Mouse (Mus musculus): ENCODE results near the gene Dst. TPM values are rescaled to one million over a fixed set of nuclear protein-coding genes. Genes with fewer than 3 reads are reported as not detected.

The Dst gene
- polyA plus RNA-seq (2015; fragmentation: Nextera tagmentation; extraction: Ambion mirVana): 5.9 and 6.9 TPM in 2 replicates

- WGBS (ENCODE audit: insufficient replicate concordance): 4% methylated on average over 34 of the region's 44 CpGs
- ATAC-seq (ENCODE audit: insufficient read depth): no peak
- Histone ChIP-seq H3K4me3 (replicated peaks) (peak within 1 kb of the TSS; percentile 56), H3K9me3 (replicated peaks) (no peaks in the 10 kb centered on the region), H3K4me1 (replicated peaks) (peaks cover 3% of the 10 kb centered on the region; the same call in 1 of the 2 replicates), H3K27ac (replicated peaks) (no peak within 1 kb of the TSS), H3K4me2 (peak within 1 kb of the TSS; percentile 69), H3K36me3 (replicated peaks) (no peaks in the 10 kb centered on the region), H3K9ac (no peak within 1 kb of the TSS; the same call in 1 of the 2 replicates), H3K27me3 (peaks cover 77% of the 10 kb centered on the region)
Observed at GRCm38 (mm10) chr1:33908191-33908962, at the start of gene Dst. Gene Dst (plus strand): TSS chr1:33908225.

GRCm38 (mm10) chr1:33869031-33869430, 39.0 kb upstream of the Dst start:
- H3K4me2 ChIP-seq: no peak overlapping the region
- no peak overlapping the region for H3K27ac ChIP-seq (replicated peaks)
- no peaks in the 10 kb centered on the region for H3K9me3 ChIP-seq (replicated peaks)
- H3K4me3 ChIP-seq (replicated peaks): no peak overlapping the region
- ATAC-seq (ENCODE audit: insufficient read depth): no peak
- H3K27me3 ChIP-seq: no peaks in the 10 kb centered on the region
- H3K9ac ChIP-seq: no peak overlapping the region
- no peaks in the 10 kb centered on the region for H3K36me3 ChIP-seq (replicated peaks)
- H3K4me1 ChIP-seq (replicated peaks): no peaks in the 10 kb centered on the region
- WGBS (ENCODE audit: insufficient replicate concordance): 65% methylated on average over 2 of the region's 2 CpGs

- Histone ChIP-seq H3K4me1 (replicated peaks) (no peaks in the 10 kb centered on the region), H3K4me2 (no peak overlapping the region), H3K27me3 (no peaks in the 10 kb centered on the region), H3K36me3 (replicated peaks) (no peaks in the 10 kb centered on the region), H3K9ac (no peak overlapping the region), H3K9me3 (replicated peaks) (no peaks in the 10 kb centered on the region), H3K27ac (replicated peaks) (no peak overlapping the region), H3K4me3 (replicated peaks) (no peak overlapping the region)
- ATAC-seq (ENCODE audit: insufficient read depth): no peak
- WGBS (ENCODE audit: insufficient replicate concordance): 50% methylated on average over 3 of the region's 3 CpGs
Observed at GRCm38 (mm10) chr1:33869437-33869836, 38.6 kb upstream of the Dst start.

GRCm38 (mm10) chr1:33873561-33873960, 34.5 kb upstream of the Dst start:
- Histone ChIP-seq H3K4me2 (no peak overlapping the region), H3K36me3 (replicated peaks) (no peaks in the 10 kb centered on the region), H3K4me3 (replicated peaks) (no peak overlapping the region), H3K4me1 (replicated peaks) (no peaks in the 10 kb centered on the region), H3K27ac (replicated peaks) (no peak overlapping the region), H3K27me3 (no peaks in the 10 kb centered on the region), H3K9me3 (replicated peaks) (no peaks in the 10 kb centered on the region), H3K9ac (no peak overlapping the region)
- WGBS (ENCODE audit: insufficient replicate concordance): 75% methylated on average over 5 of the region's 5 CpGs
- no peak for ATAC-seq (ENCODE audit: insufficient read depth)

GRCm38 (mm10) chr1:33875691-33876090, 32.3 kb upstream of the Dst start:
- H3K4me3 ChIP-seq (replicated peaks): no peak overlapping the region
- no peak overlapping the region for H3K9ac ChIP-seq
- H3K27me3 ChIP-seq: no peaks in the 10 kb centered on the region
- H3K4me1 ChIP-seq (replicated peaks): no peaks in the 10 kb centered on the region
- H3K9me3 ChIP-seq (replicated peaks): no peaks in the 10 kb centered on the region
- ATAC-seq (ENCODE audit: insufficient read depth): no peak
- no peaks in the 10 kb centered on the region for H3K36me3 ChIP-seq (replicated peaks)
- WGBS (ENCODE audit: insufficient replicate concordance): 42% methylated on average over 6 of the region's 6 CpGs
- no peak overlapping the region for H3K4me2 ChIP-seq
- H3K27ac ChIP-seq (replicated peaks): no peak overlapping the region

- Histone ChIP-seq H3K4me2 (no peak overlapping the region), H3K36me3 (replicated peaks) (no peaks in the 10 kb centered on the region), H3K27me3 (no peaks in the 10 kb centered on the region), H3K4me3 (replicated peaks) (no peak overlapping the region), H3K4me1 (replicated peaks) (no peaks in the 10 kb centered on the region), H3K9ac (no peak overlapping the region), H3K9me3 (replicated peaks) (no peaks in the 10 kb centered on the region), H3K27ac (replicated peaks) (no peak overlapping the region)
- no peak for ATAC-seq (ENCODE audit: insufficient read depth)
- WGBS (ENCODE audit: insufficient replicate concordance): 59% methylated on average over 3 of the region's 3 CpGs
Observed at GRCm38 (mm10) chr1:33876416-33876815, 31.6 kb upstream of the Dst start.

GRCm38 (mm10) chr1:33878170-33878569, 29.9 kb upstream of the Dst start:
- H3K27ac ChIP-seq (replicated peaks): no peak overlapping the region
- ATAC-seq (ENCODE audit: insufficient read depth): no peak
- no peak overlapping the region for H3K4me2 ChIP-seq
- no peak overlapping the region for H3K4me3 ChIP-seq (replicated peaks)
- H3K27me3 ChIP-seq: no peaks in the 10 kb centered on the region
- no peaks in the 10 kb centered on the region for H3K4me1 ChIP-seq (replicated peaks)
- H3K9ac ChIP-seq: no peak overlapping the region
- 63% methylated on average over 7 of the region's 7 CpGs for WGBS (ENCODE audit: insufficient replicate concordance)
- H3K9me3 ChIP-seq (replicated peaks): no peaks in the 10 kb centered on the region
- H3K36me3 ChIP-seq (replicated peaks): no peaks in the 10 kb centered on the region

GRCm38 (mm10) chr1:33883102-33883839, 24.8 kb upstream of the Dst start:
- Histone ChIP-seq H3K27ac (replicated peaks) (no peak overlapping the region), H3K9ac (no peak overlapping the region), H3K36me3 (replicated peaks) (no peaks in the 10 kb centered on the region), H3K4me2 (peak overlapping the region; percentile 16), H3K9me3 (replicated peaks) (no peaks in the 10 kb centered on the region), H3K4me3 (replicated peaks) (0 out of 2 replicates have a peak overlapping the region, but pooled peaks have one; percentile 2), H3K4me1 (replicated peaks) (no peaks in the 10 kb centered on the region), H3K27me3 (no peaks in the 10 kb centered on the region)
- 7% methylated on average over 18 of the region's 18 CpGs for WGBS (ENCODE audit: insufficient replicate concordance)
- ATAC-seq (ENCODE audit: insufficient read depth): no peak

- Histone ChIP-seq H3K9ac (no peak overlapping the region), H3K4me1 (replicated peaks) (no peaks in the 10 kb centered on the region), H3K36me3 (replicated peaks) (no peaks in the 10 kb centered on the region), H3K9me3 (replicated peaks) (no peaks in the 10 kb centered on the region), H3K4me3 (replicated peaks) (no peak overlapping the region), H3K4me2 (no peak overlapping the region), H3K27me3 (no peaks in the 10 kb centered on the region), H3K27ac (replicated peaks) (no peak overlapping the region)
- ATAC-seq (ENCODE audit: insufficient read depth): no peak
- WGBS (ENCODE audit: insufficient replicate concordance): 53% methylated on average over 10 of the region's 10 CpGs
Observed at GRCm38 (mm10) chr1:33892784-33893183, 15.2 kb upstream of the Dst start.

GRCm38 (mm10) chr1:33896116-33896515, 11.9 kb upstream of the Dst start:
- Histone ChIP-seq H3K27ac (replicated peaks) (no peak overlapping the region), H3K4me2 (no peak overlapping the region), H3K36me3 (replicated peaks) (no peaks in the 10 kb centered on the region), H3K9me3 (replicated peaks) (no peaks in the 10 kb centered on the region), H3K9ac (no peak overlapping the region), H3K4me3 (replicated peaks) (no peak overlapping the region), H3K4me1 (replicated peaks) (no peaks in the 10 kb centered on the region), H3K27me3 (peaks cover under 1% of the 10 kb centered on the region; the same call in 1 of the 2 replicates)
- no peak for ATAC-seq (ENCODE audit: insufficient read depth)
- 53% methylated on average over 6 of the region's 6 CpGs for WGBS (ENCODE audit: insufficient replicate concordance)

GRCm38 (mm10) chr1:33896666-33897065, 11.4 kb upstream of the Dst start:
- 41% methylated on average over 4 of the region's 4 CpGs for whole genome bisulfite sequencing (ENCODE audit: insufficient replicate concordance)
- no peak overlapping the region for H3K27ac ChIP-seq (replicated peaks)
- ATAC-seq (ENCODE audit: insufficient read depth): no peak

More at GRCm38 (mm10) chr1:33896666-33897065, 11.4 kb upstream of the Dst start:
- H3K9me3 ChIP-seq (replicated peaks): no peaks in the 10 kb centered on the region
- no peak overlapping the region for H3K4me3 ChIP-seq (replicated peaks)
- H3K4me2 ChIP-seq: no peak overlapping the region
- no peaks in the 10 kb centered on the region for H3K4me1 ChIP-seq (replicated peaks)
- H3K9ac ChIP-seq: no peak overlapping the region
- H3K27me3 ChIP-seq: peaks cover 3% of the 10 kb centered on the region; the same call in 1 of the 2 replicates
- H3K36me3 ChIP-seq (replicated peaks): no peaks in the 10 kb centered on the region

Data from liver, embryonic 15.5 days (tissue).